Mouse (Mus musculus): ENCODE measurements around the gene Slc43a2.

GRCm38 (mm10) chr11:75586963-75587362, 55.5 kb downstream of the Slc43a2 start:
- TF ChIP-seq POLR2A (IDR thresholded peaks at IDR 0.05; ENCODE audit: borderline replicate concordance, low read depth, low read length): no peak
- no peak for TF ChIP-seq CTCF (IDR thresholded peaks at IDR 0.05; ENCODE audit: low read depth, low read length)

Data from bone marrow macrophage, adult 2 months (primary cell).